ENCODE assay signal across 18 mouse cellular contexts in genomic region chr3:96480684-96481270, GRCm38 (mm10).
DNase-seq lines count a peak whose midpoint lies in the region.
"Had no signal": no experiment of that assay in that cellular context is flagged by ENCODE, and none has a peak within 500 bp of the region (broad histone marks: within the 10 kb centered on the region; RNA-seq: fewer than 3 reads in every experiment).

No protein-coding gene starts in this region.

- DNase-seq in testis, postnatal 10 days (ENCODE audit: low spot score): peak; percentile 34
- no peak for DNase-seq in testis, postnatal 14 days (ENCODE audit: low spot score)
- peak; percentile 68 for DNase-seq in MEL-GATA-1-ER (ENCODE audit: extremely low read depth, low read depth)
- DNase-seq in induced T-regulatory cell, adult 2 months (ENCODE audit: low read depth): peak; percentile 7
- no peak for DNase-seq in thymus, postnatal 14 days
- DNase-seq in cerebellum, postnatal 10 days: no peak
- DNase-seq: adrenal gland, adult 2 months; adrenal gland, postnatal 14 days; cerebellum, adult 11 months; cerebellum, adult 2 months; cerebellum, adult 9-11 months; cerebellum, postnatal 36 days; embryo, embryonic 11 days; gastrocnemius, postnatal 10 days; gastrocnemius, postnatal 36 days; heart, adult 18-20 months; heart, postnatal 14 days; heart, postnatal 4 days had no signal

Comparison
In these comparisons a context has a peak if more than half of its experiments do, and no peak if none do; other contexts are left out.
1. DNase-seq: peak in testis, postnatal 10 days (single experiment), MEL-GATA-1-ER (single experiment) and induced T-regulatory cell, adult 2 months (single experiment); none in testis, postnatal 14 days (single experiment), thymus, postnatal 14 days (single experiment) and cerebellum, postnatal 10 days (0 of 2).